Mouse (Mus musculus) left cerebral cortex, adult 9 months (tissue): Measurements from ENCODE around the gene Trim67.

Source experiments
- DNase-seq, 2 experiments: peaks; one replicate each; pipeline ENCODE4 v3.0.0; 2022; ENCODE audit warnings: low spot score in 2 of 2

Trim67 gene

DNA sequence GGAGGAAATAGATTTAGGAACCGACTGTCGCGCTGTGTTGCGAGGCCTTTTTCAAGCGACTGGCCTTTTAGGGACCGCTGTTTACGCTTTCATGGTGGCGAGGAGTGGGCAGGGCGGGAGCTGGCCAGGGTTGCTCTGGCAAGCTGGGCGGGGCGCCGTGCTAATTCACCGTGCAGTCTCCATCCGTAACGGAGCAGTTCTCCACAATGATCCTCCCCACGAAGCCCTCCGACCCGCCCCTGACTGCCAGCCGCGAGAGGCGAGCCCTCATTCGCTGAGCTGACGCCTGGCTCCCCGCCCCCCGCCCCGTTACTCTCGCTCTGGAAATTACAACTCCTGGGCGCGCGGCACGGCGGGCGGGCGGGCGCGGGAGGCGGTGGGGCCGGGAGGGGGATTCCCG is at the start of gene Trim67:
Gene Trim67 (plus strand): TSS at position 385 of the 400 bp plus-strand sequence.
- peak in 1 of 2 experiments; percentile 20 for DNase-seq

DNA sequence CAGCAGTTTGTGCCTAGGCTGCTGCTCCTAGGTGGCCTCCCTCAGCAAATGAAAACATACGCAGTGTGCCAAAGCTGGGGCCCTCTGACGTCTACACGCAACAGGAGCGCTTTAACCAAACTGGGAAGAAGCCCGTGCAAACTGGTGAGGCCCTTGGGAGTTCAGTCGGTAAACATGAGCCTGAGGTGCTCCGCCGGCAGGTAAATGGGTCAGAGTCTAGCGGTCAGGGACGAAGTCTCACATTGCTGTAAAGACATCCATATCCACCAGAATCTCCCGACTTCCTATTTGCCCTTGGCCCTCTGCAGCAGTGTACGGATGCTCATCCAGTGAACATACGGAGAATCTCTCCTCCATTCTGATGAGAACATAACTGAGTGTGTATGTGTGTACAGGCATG is 46.2 kb upstream of the Trim67 start:
- no peak for DNase-seq

- DNase-seq, result no peak
Measured at GRCm38 (mm10) chr8:124751191-124751590, 41.7 kb upstream of the Trim67 start.

GRCm38 (mm10) chr8:124751709-124752173 is 41.2 kb upstream of the Trim67 start, which contains the start of gene Fam89a:
Gene Fam89a (minus strand): TSS chr8:124751832.
- no peak for DNase-seq

DNA sequence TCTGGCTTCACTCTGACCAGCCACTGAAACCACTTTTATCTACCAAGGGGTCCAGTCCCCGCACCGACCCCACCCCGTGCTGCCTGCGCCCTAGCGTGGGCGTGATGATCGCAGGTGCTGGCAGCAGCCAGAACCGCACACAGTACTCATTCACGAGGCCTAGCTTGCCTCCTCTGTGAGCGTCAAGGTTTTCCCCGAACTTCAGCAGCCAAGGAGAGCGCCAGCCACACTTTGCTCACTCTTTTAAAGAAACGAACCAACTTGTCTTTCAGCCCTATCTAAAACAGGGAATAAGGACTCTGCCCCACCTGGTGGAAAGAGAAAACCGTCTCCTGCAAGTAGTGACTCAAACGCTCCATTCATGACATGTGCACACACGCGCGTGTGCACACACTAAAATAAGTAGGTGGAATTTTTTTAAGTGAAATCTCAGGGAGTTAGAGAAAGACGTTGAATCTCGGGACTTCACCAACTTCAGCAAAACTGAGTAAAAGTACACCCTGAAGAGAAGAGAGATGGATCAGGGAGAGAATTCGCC is 40.5 kb upstream of the Trim67 start:
- DNase-seq, result no peak

- DNase-seq, result peak in 1 of 2 experiments; percentile 24
Measured at GRCm38 (mm10) chr8:124754101-124754791, 38.6 kb upstream of the Trim67 start.

- DNase-seq, result no peak
Measured at GRCm38 (mm10) chr8:124754792-124755190, 38.1 kb upstream of the Trim67 start.

DNA sequence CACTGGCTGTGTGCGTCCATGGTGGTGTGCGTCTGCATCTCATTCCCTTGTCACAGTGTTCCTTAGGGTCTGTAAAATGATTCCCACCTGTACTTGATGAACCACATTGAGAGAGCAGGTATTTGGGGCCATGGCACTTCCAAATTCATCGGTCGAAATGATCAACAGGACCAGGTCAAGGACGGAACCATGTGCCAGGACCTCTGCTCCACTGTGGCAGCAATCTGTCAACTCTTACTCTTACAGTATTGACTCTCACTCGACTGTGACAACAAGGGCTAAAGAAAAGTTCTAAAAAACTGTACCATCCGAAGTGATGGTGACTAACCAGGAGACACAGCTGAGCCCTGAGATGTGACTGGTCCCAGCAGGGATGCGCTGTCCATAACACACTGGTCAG is 37.4 kb upstream of the Trim67 start:
- DNase-seq, result no peak

DNA sequence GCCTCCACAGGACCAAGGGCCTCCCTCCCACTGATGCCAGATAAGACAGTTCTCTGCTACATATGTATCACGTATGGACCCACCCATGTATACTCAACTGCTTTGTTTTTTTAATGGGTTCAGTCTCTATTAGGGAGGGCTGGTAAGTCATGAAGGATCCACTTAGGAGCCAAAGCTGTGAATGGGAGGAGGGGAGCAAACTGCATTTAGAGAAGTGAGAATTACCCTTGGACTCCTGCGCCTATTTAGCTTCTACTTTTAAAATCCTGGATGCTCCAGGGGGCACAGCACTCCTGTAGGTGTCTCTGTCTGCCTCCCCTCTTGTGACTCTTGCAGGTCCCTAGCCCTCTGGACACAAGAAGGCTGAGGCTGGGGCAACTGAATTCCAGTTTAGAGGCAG is 36.7 kb upstream of the Trim67 start:
- DNase-seq, result no peak

DNA sequence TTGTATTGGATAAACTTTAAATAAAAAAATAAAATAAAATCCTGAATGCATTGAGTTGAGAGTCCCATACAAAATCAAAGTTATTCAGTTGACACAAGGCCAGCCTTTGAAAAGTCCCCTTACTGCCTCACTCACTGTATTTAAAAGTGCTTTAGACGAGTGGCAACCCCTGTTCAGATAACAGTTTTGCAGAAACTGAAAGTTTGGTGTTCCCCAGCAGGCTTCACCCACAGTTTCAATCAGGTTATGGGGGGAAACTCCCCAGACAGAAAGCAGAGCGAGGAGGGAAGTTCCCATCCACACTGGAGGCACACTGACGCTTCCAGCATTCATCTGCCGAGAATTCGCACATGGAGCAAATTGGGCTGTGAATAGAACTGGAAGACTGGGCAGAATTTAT is 36.3 kb upstream of the Trim67 start:
- DNase-seq, result no peak

GRCm38 (mm10) chr8:124758544-124758943 is 34.3 kb upstream of the Trim67 start:
- no peak for DNase-seq

DNA sequence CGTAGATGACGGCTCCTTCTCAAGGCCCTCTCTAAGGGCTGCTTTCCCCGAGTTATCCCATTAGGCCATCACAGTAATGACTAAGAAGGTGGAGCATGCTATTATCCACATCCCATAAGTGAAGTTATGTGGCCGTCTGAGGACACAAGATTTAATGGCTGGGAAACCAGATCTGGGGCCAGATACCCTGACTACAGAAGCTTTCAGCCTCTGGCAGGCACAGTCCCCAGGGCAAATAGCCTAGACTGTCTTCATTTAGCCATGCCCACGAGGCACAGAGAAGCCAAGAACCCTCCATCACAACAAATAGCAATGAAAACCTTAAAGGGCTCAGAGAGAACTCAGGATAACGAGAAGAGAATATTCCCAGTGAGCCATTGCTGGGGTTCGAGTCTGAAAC is 29.8 kb upstream of the Trim67 start:
- no peak for DNase-seq

- peak in 1 of 2 experiments; percentile 28 for DNase-seq
Measured at GRCm38 (mm10) chr8:124772389-124772788, 20.5 kb upstream of the Trim67 start.

DNA sequence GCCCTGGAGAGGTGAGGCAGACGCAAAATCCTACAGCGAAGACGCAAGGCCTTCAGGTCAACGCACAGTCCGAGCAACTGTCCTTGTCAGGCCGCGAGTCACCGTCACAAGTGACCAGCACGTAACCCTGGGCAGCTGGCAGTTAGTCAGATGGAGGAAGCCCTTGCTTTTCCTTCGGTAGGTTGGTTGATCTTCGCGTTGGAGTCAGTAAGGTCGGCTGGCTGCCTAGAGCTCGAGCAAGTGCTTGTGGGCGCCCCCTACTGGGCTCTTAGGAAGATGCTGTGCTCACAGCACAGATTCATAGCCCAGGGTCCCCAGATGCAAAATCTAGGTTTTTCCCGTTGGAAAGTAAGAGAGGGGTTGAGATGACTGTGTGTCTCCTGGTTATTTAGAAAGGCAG is 17.2 kb upstream of the Trim67 start:
- DNase-seq, result peak in 1 of 2 experiments; percentile 71

GRCm38 (mm10) chr8:124780236-124780635 is 12.7 kb upstream of the Trim67 start:
- no peak for DNase-seq

DNA sequence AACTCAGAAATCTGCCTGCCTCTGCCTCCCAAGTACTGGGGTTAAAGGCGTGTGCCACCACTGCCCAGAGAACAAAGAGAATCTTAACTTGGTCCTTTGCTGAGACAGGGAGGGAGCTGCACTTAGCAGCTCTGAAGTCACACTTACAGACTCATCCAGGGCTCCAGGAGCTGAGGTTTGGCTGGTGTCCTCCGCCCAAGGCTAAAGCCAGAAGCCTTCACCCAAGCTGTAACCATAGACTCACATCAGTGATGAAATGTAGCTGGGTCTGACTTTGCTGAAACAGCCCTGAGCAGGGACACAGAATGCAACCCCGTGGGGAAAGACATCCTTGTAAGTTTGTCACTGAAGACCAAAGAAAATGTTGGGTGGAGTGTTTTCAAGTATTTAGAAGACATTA is 10.5 kb upstream of the Trim67 start:
- DNase-seq, result no peak

DNA sequence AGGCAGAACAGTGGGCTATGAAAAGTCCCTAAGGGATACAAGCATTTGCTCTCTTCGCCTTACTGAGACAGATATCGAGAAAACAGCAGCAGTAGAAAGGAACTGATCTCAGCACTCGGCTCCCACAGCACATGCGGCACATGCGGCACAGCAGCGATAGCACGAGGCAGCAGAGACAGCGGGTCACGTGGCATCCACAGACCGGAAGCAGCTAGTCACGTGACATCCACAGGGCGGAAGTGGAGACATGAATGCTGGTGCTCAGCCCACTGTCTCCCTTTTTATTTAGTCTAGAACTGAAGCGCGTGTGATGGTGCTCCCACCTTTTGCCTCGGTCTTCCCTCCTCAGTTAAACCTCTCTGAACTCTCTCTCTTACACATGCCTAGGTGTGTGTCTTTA is 9.7 kb upstream of the Trim67 start:
- DNase-seq, result no peak

- peak in 1 of 2 experiments; percentile 79 for DNase-seq
Measured at GRCm38 (mm10) chr8:124784613-124785012, 8.3 kb upstream of the Trim67 start.

- DNase-seq, result no peak
Measured at GRCm38 (mm10) chr8:124790676-124791075, 2.2 kb upstream of the Trim67 start.

DNA sequence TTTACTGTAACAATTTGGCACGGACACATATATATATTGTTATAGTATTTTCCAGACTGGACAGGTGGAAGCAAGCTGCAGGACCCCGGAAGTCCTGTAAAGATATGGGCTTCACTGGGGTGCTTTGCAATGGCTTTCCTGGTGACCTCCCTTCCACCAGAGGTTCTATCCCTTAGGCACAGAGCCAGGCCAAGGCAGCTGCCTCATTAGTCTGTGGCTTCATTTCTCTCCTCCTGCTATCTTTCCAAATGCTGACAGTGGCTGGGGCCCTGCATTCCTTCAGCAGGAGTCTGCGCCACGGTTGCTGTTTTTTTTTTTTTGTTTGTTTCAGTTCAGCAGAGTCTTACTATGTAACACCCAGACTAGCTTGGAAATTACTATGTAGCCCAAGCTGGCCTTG is 1.1 kb upstream of the Trim67 start:
- no peak for DNase-seq

DNA sequence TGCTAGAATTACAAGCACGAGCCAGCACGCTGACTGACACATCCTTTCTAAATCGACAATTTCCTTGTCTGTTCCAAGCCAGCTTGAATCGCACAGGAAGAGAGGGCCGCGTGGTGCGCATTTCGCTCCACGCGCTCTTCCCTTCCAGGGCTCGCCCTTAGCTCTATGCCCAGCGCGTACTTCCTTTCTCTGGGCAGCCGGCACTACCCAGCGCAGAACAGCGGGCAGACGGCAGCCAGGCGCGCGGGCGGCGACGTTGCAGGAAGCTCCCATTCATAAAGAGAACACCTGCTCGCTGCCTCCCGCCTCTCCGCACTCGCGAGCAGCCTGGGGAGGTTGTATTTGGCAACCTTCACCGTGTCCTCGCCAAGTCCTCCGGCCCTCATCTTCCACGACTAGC is 706 bp upstream of the Trim67 start:
- DNase-seq, result peak in 1 of 2 experiments; percentile 56

DNA sequence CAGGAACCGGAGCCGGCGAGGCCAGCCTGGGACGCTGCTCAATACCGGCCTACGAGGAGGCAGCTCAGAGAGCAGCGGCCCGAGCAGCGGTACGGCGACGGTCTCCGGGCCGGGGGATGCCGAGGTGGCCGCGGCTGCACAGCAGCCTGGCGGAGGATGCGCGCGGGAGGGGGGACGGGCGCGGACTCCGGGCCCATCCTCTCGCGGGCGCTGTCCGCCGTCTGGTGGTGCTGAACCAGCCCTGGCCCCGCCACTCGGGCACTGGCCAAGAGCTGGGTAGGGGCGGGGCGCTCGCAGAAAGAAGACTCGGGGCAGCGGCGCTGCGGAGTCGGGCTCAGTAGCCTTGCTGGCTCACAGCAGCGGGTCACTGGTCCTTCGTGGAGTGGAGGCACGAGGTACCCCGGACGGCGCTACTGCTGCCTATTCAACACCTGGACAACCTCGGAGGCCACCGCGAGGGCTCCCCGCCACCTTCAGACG is 320 bp downstream of the Trim67 start:
- DNase-seq, result peak in 1 of 2 experiments; percentile 54
